Mouse (Mus musculus): ENCODE data around the gene Ipo4. TPM values are rescaled to one million over a fixed set of nuclear protein-coding genes. Genes with fewer than 3 reads are reported as not detected.

Ipo4 gene
- polyA plus RNA-seq, 1 experiment from 2014 or later: 36.5 TPM

GRCm38 (mm10) chr14:55603633-55604576 is 31.9 kb downstream of the Ipo4 start:
- peak; percentile 94 for DNase-seq
- 11% methylated on average over 19 of the region's 19 CpGs for WGBS (ENCODE audit: insufficient replicate concordance)
- peak; percentile 93 for ATAC-seq (ENCODE audit: low read depth)

GRCm38 (mm10) chr14:55603271-55603632 is 32.5 kb downstream of the Ipo4 start, which contains the start of gene Irf9:
Irf9 (plus strand) TSS chr14:55603571.
- H3K4me2 ChIP-seq: peak within 1 kb of the TSS; percentile 85
- ATAC-seq (ENCODE audit: low read depth): no peak
- peaks cover 88% of the 10 kb centered on the region for H3K36me3 ChIP-seq
- H3K27ac ChIP-seq: peak within 1 kb of the TSS; percentile 92
- 78% methylated on average over 7 of the region's 7 CpGs for WGBS (ENCODE audit: insufficient replicate concordance)
- no peak for DNase-seq
- peak within 1 kb of the TSS; percentile 78 for H3K9ac ChIP-seq
- H3K4me1 ChIP-seq (replicated peaks): peaks cover 60% of the 10 kb centered on the region
- no peaks in the 10 kb centered on the region for H3K9me3 ChIP-seq (replicated peaks)
- peak within 1 kb of the TSS; percentile 64 for H3K4me3 ChIP-seq (replicated peaks)
- H3K27me3 ChIP-seq: no peaks in the 10 kb centered on the region

More at GRCm38 (mm10) chr14:55603633-55604576, 31.9 kb downstream of the Ipo4 start:
- Histone ChIP-seq H3K36me3 (peaks cover 88% of the 10 kb centered on the region), H3K4me3 (replicated peaks) (peak overlapping the region; percentile 64), H3K4me2 (peak overlapping the region; percentile 85), H3K9ac (peak overlapping the region; percentile 78), H3K4me1 (replicated peaks) (peaks cover 65% of the 10 kb centered on the region), H3K27ac (peak overlapping the region; percentile 92), H3K9me3 (replicated peaks) (no peaks in the 10 kb centered on the region), H3K27me3 (no peaks in the 10 kb centered on the region)

- no peak overlapping the region for H3K4me3 ChIP-seq (replicated peaks)
- no peak for ATAC-seq (ENCODE audit: low read depth)
- no peaks in the 10 kb centered on the region for H3K9me3 ChIP-seq (replicated peaks)
- no peak for DNase-seq
- H3K27ac ChIP-seq: no peak overlapping the region
- WGBS (ENCODE audit: insufficient replicate concordance): 89% methylated on average over 21 of the region's 21 CpGs
- no peak overlapping the region for H3K4me2 ChIP-seq
- H3K4me1 ChIP-seq (replicated peaks): peaks cover 22% of the 10 kb centered on the region
- H3K9ac ChIP-seq: no peak overlapping the region
- H3K27me3 ChIP-seq: no peaks in the 10 kb centered on the region
- H3K36me3 ChIP-seq: peaks cover 96% of the 10 kb centered on the region
Measured at GRCm38 (mm10) chr14:55598521-55599390, 37.0 kb downstream of the Ipo4 start.

- Histone ChIP-seq H3K27me3 (no peaks in the 10 kb centered on the region), H3K4me1 (replicated peaks) (peaks cover 22% of the 10 kb centered on the region), H3K4me2 (no peak overlapping the region), H3K27ac (no peak overlapping the region), H3K36me3 (peaks cover 76% of the 10 kb centered on the region), H3K9ac (no peak overlapping the region), H3K4me3 (replicated peaks) (no peak overlapping the region), H3K9me3 (replicated peaks) (no peaks in the 10 kb centered on the region)
- no peak for ATAC-seq (ENCODE audit: low read depth)
- 81% methylated on average over 13 of the region's 13 CpGs for WGBS (ENCODE audit: insufficient replicate concordance)
- DNase-seq: no peak
Measured at GRCm38 (mm10) chr14:55596036-55596690, 39.6 kb downstream of the Ipo4 start.

GRCm38 (mm10) chr14:55592226-55592625 is 43.5 kb downstream of the Ipo4 start:
- H3K9me3 ChIP-seq (replicated peaks): no peaks in the 10 kb centered on the region
- no peaks in the 10 kb centered on the region for H3K27me3 ChIP-seq
- H3K4me3 ChIP-seq (replicated peaks): peak overlapping the region; percentile 92
- DNase-seq (no peak), ATAC-seq (ENCODE audit: low read depth) (no peak)
- peak overlapping the region; percentile 95 for H3K9ac ChIP-seq
- H3K27ac ChIP-seq: peak overlapping the region; percentile 99
- H3K4me2 ChIP-seq: peak overlapping the region; percentile 88
- H3K36me3 ChIP-seq: peaks cover 61% of the 10 kb centered on the region
- peaks cover 51% of the 10 kb centered on the region for H3K4me1 ChIP-seq (replicated peaks)
- WGBS (ENCODE audit: insufficient replicate concordance): 6% methylated on average over 16 of the region's 16 CpGs

GRCm38 (mm10) chr14:55591331-55591891 is 44.3 kb downstream of the Ipo4 start, which contains the start of gene Rnf31:
Rnf31 (plus strand) TSS chr14:55591708.
- Histone ChIP-seq H3K27me3 (no peaks in the 10 kb centered on the region), H3K27ac (peak within 1 kb of the TSS; percentile 99), H3K4me2 (peak within 1 kb of the TSS; percentile 88), H3K36me3 (peaks cover 57% of the 10 kb centered on the region), H3K4me3 (replicated peaks) (peak within 1 kb of the TSS; percentile 92), H3K9me3 (replicated peaks) (no peaks in the 10 kb centered on the region), H3K9ac (peak within 1 kb of the TSS; percentile 95), H3K4me1 (replicated peaks) (peaks cover 59% of the 10 kb centered on the region)
- ATAC-seq (ENCODE audit: low read depth) (peak; percentile 90), DNase-seq (peak; percentile 95)
- WGBS (ENCODE audit: insufficient replicate concordance): under 1% methylated on average over 33 of the region's 33 CpGs

- WGBS (ENCODE audit: insufficient replicate concordance): under 1% methylated on average over 22 of the region's 22 CpGs
- no peaks in the 10 kb centered on the region for H3K9me3 ChIP-seq (replicated peaks)
- H3K36me3 ChIP-seq: peaks cover 51% of the 10 kb centered on the region
- H3K27ac ChIP-seq: peak within 1 kb of the TSS; percentile 99
- peak; percentile 89 for DNase-seq
- H3K4me3 ChIP-seq (replicated peaks): peak within 1 kb of the TSS; percentile 92
- peak; percentile 86 for ATAC-seq (ENCODE audit: low read depth)
- peak within 1 kb of the TSS; percentile 88 for H3K4me2 ChIP-seq
- H3K4me1 ChIP-seq (replicated peaks): peaks cover 65% of the 10 kb centered on the region
- peak within 1 kb of the TSS; percentile 95 for H3K9ac ChIP-seq
- H3K27me3 ChIP-seq: no peaks in the 10 kb centered on the region
Measured at GRCm38 (mm10) chr14:55590748-55591330, 44.9 kb downstream of the Ipo4 start, which contains the start of gene Psme2. Psme2 (minus strand) TSS chr14:55591113.

- peak overlapping the region; percentile 88 for H3K4me2 ChIP-seq
- H3K9ac ChIP-seq: peak overlapping the region; percentile 95
- H3K4me3 ChIP-seq (replicated peaks): peak overlapping the region; percentile 92
- peaks cover 42% of the 10 kb centered on the region for H3K36me3 ChIP-seq
- no peaks in the 10 kb centered on the region for H3K9me3 ChIP-seq (replicated peaks)
- WGBS (ENCODE audit: insufficient replicate concordance): 64% methylated on average over 11 of the region's 11 CpGs
- peak overlapping the region; percentile 99 for H3K27ac ChIP-seq
- H3K27me3 ChIP-seq: no peaks in the 10 kb centered on the region
- ATAC-seq (ENCODE audit: low read depth) (no peak), DNase-seq (no peak)
- H3K4me1 ChIP-seq (replicated peaks): peaks cover 72% of the 10 kb centered on the region
Measured at GRCm38 (mm10) chr14:55589771-55590448, 45.8 kb downstream of the Ipo4 start.

GRCm38 (mm10) chr14:55589271-55589670 is 46.5 kb downstream of the Ipo4 start:
- H3K36me3 ChIP-seq: peaks cover 36% of the 10 kb centered on the region
- DNase-seq (no peak), ATAC-seq (ENCODE audit: low read depth) (no peak)
- peak overlapping the region; percentile 99 for H3K27ac ChIP-seq
- peak overlapping the region; percentile 88; the same call in 1 of the 2 replicates for H3K4me2 ChIP-seq
- H3K4me3 ChIP-seq (replicated peaks): peak overlapping the region; percentile 92; the same call in 1 of the 2 replicates
- peak overlapping the region; percentile 6; the same call in 1 of the 2 replicates for H3K9ac ChIP-seq
- H3K9me3 ChIP-seq (replicated peaks): no peaks in the 10 kb centered on the region
- H3K4me1 ChIP-seq (replicated peaks): peaks cover 78% of the 10 kb centered on the region
- WGBS (ENCODE audit: insufficient replicate concordance): 91% methylated on average over 5 of the region's 5 CpGs
- H3K27me3 ChIP-seq: no peaks in the 10 kb centered on the region
